Mouse (Mus musculus) intestine, embryonic 16.5 days (tissue): ENCODE results near the gene Rcor3. TPM values are rescaled to one million over a fixed set of nuclear protein-coding genes. Genes with fewer than 3 reads are reported as not detected.

Source experiments
- ATAC-seq: fragments of 200-750 bp; cut with Nextera tagmentation; 2 replicates; pipeline ENCODE4 v1.8.0; 2017; ENCODE audit warnings: moderate TSS enrichment, moderate library complexity
- H3K27ac ChIP-seq: fragments of 300-500 bp; sonication (generic); 2 replicates; pipeline ENCODE4 v1.5.1; 2014; ENCODE audit warnings: mild to moderate bottlenecking, low read length
- H3K27me3 ChIP-seq: fragments of 300-500 bp; sonication (generic); replicated peaks from 2 replicates; pipeline ENCODE4 v1.6.1; 2014; ENCODE audit warnings: low read length, control low read depth, mixed read lengths; ENCODE audit not compliant: control insufficient read depth, insufficient read depth
- H3K36me3 ChIP-seq: fragments of 300-500 bp; sonication (generic); 2 replicates; pipeline ENCODE4 v1.6.1; 2014; ENCODE audit warnings: low read length, control low read depth; ENCODE audit not compliant: control insufficient read depth, insufficient read depth
- H3K4me1 ChIP-seq: fragments of 300-500 bp; sonication (generic); 2 replicates; pipeline ENCODE4 v1.6.1; 2014; ENCODE audit warnings: low read length, control low read depth, mixed read lengths; ENCODE audit not compliant: control insufficient read depth, insufficient read depth
- H3K4me2 ChIP-seq: fragments of 300-500 bp; sonication (generic); 2 replicates; pipeline ENCODE4 v1.6.1; 2014; ENCODE audit warnings: low read depth, low read length, control low read depth
- H3K4me3 ChIP-seq: fragments of 300-500 bp; sonication (generic); 2 replicates; pipeline ENCODE4 v1.5.1; 2014; ENCODE audit warnings: mild to moderate bottlenecking, low read length
- H3K9ac ChIP-seq: fragments of 300-500 bp; sonication (generic); 2 replicates; pipeline ENCODE4 v1.6.1; 2014; ENCODE audit warnings: low read depth, low read length
- H3K9me3 ChIP-seq: fragments of 300-500 bp; sonication (generic); 2 replicates; pipeline ENCODE4 v1.6.1; 2016; ENCODE audit warnings: low read length, control low read depth; ENCODE audit not compliant: control insufficient read depth
- WGBS: fragments of 180-500 bp; shearing (Covaris S2); extraction: QIAGEN DNeasy Blood & Tissue Kit; methylation state at CpG from one replicate; pipeline ENCODE4 v1.1.7; 2014; 5-methylcytosine and 5-hydroxymethylcytosine counted together
- polyA plus RNA-seq: library from polyadenylated mRNA; unstranded; fragments of >200 nt; fragmentation: Nextera tagmentation; extraction: Ambion mirVana; gene quantifications from 2 replicates; pipeline ENCODE4 v1.2.1, GENCODE M21; 2015

The Rcor3 gene
- polyA plus RNA-seq, 1 experiment from 2014 or later = 22.3 TPM

DNA sequence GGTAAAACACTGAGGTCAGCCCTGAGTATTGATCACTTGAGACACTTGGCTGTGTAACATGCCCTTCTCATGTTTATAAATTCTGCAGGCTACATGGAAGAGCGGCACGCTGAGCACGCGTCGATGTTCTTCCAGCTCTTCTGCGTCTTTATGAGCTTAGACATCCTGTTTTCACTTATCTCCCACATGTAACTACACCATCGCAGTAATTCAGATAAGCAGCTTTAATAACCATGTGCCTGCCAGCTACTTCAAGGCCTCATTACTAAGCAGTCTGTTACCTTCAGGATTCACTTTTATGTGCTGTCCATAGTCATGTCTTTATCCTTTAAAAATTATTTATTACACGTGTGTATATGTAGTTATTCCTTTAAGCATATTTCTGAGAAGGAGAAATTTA is 9.5 kb downstream of the Rcor3 start:
- Histone ChIP-seq H3K9me3 (no peaks in the 10 kb centered on the region), H3K9ac (no peak overlapping the region), H3K4me2 (no peak overlapping the region), H3K4me3 (no peak overlapping the region), H3K27ac (no peak overlapping the region), H3K4me1 (no peaks in the 10 kb centered on the region), H3K36me3 (peaks cover 5% of the 10 kb centered on the region), H3K27me3 (no peaks in the 10 kb centered on the region)
- ATAC-seq = no peak
- 90% methylated on average over 8 of the region's 8 CpGs for WGBS

DNA sequence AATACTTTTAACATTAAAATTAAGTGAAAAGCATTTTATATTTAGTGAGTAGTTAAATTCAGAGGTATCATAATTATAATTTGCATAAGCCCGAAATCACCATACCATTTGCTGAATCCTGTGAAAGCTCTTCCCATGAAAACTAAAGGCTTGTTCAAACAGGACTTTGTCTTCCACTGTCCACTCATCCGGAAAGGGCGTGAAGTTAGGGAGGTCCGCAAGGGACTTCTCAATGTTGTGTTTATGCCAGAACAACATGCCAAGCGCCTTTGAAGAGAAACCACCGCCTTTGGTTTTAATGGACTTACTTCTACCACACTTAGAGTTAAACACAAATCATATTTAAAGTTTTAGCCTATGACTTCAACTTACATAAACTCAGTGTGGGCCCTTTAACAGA is 12.1 kb downstream of the Rcor3 start:
- 92% methylated on average over 6 of the region's 6 CpGs for WGBS
- Histone ChIP-seq H3K9me3 (no peaks in the 10 kb centered on the region), H3K27me3 (no peaks in the 10 kb centered on the region), H3K27ac (no peak overlapping the region), H3K36me3 (peaks cover 5% of the 10 kb centered on the region), H3K9ac (no peak overlapping the region), H3K4me1 (no peaks in the 10 kb centered on the region), H3K4me3 (no peak overlapping the region), H3K4me2 (no peak overlapping the region)
- ATAC-seq = no peak

DNA sequence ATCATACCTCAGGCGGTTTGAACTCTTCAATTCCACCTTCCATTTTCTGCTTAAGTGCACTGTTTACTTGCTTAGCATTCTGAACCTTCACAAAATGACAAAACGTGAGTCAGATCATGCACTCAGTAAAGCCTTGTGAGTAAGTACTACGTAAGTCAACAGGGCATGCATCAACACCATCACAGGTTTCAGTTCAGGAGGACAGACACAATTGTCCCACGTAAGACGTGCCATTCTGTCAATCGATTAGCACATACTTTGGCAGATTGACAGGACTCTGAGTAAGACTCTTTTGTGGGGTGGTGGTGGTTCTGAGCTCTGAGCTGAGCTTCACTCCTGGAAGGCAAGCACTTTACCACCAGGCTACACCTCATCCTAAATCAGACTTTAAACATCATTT is 21.6 kb downstream of the Rcor3 start:
- Histone ChIP-seq H3K9ac (no peak overlapping the region), H3K27me3 (no peaks in the 10 kb centered on the region), H3K4me2 (no peak overlapping the region), H3K4me1 (no peaks in the 10 kb centered on the region), H3K36me3 (peaks cover 10% of the 10 kb centered on the region; the same call in 1 of the 2 replicates), H3K4me3 (no peak overlapping the region), H3K9me3 (no peaks in the 10 kb centered on the region), H3K27ac (no peak overlapping the region)
- 93% methylated on average over 6 of the region's 6 CpGs for WGBS
- ATAC-seq = no peak

DNA sequence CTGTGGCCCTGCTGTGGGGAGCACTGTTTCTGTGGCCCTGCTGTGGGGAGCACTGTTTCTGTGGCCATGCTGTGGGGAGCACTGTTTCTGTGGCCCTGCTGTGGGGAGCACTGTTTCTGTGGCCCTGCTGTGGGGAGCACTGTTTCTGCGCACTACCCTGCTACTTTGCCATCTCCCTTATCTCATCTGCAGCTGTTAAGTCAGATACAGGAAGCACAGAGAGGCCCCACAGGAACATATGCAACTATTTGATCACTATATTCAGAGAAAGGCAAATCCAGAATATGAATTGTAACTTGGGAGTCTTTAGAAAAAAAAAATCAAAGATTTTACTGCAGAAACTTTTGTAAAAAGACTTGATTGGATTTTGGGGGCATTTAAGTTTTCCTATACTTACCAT is 22.5 kb downstream of the Rcor3 start:
- WGBS = 86% methylated on average over 1 of the region's 1 CpGs
- no peaks in the 10 kb centered on the region for H3K9me3 ChIP-seq
- H3K4me1 ChIP-seq = no peaks in the 10 kb centered on the region
- no peak overlapping the region for H3K4me3 ChIP-seq
- no peak overlapping the region for H3K4me2 ChIP-seq
- no peaks in the 10 kb centered on the region for H3K27me3 ChIP-seq
- H3K9ac ChIP-seq = no peak overlapping the region
- peaks cover 14% of the 10 kb centered on the region; the same call in 1 of the 2 replicates for H3K36me3 ChIP-seq
- no peak for ATAC-seq
- H3K27ac ChIP-seq = no peak overlapping the region

DNA sequence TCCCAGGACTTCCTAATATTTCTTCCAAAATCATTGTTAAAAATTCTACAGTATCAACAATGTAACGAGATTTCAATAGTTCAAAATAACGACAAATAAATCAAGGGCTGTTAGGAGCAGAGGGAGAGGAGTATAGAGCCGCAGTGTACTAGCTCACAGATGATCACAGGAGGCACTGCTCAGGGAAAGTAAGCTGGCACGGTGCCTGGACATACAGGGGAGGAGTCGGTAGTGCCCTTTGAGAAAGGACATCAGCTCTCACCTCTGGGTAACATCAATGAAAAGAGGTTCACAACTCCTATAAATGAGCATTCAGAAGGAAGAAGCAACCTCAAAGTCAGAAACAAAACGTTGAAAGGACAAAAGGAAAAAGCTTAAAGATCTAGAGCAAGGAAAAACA is 28.7 kb downstream of the Rcor3 start:
- H3K9ac ChIP-seq = no peak overlapping the region
- ATAC-seq = no peak
- no peak overlapping the region for H3K4me2 ChIP-seq
- H3K36me3 ChIP-seq = peaks cover 9% of the 10 kb centered on the region; the same call in 1 of the 2 replicates
- peaks cover 3% of the 10 kb centered on the region; the same call in 1 of the 2 replicates for H3K4me1 ChIP-seq
- WGBS = 65% methylated on average over 6 of the region's 6 CpGs
- H3K4me3 ChIP-seq = no peak overlapping the region
- H3K9me3 ChIP-seq = no peaks in the 10 kb centered on the region
- no peaks in the 10 kb centered on the region for H3K27me3 ChIP-seq
- no peak overlapping the region for H3K27ac ChIP-seq

DNA sequence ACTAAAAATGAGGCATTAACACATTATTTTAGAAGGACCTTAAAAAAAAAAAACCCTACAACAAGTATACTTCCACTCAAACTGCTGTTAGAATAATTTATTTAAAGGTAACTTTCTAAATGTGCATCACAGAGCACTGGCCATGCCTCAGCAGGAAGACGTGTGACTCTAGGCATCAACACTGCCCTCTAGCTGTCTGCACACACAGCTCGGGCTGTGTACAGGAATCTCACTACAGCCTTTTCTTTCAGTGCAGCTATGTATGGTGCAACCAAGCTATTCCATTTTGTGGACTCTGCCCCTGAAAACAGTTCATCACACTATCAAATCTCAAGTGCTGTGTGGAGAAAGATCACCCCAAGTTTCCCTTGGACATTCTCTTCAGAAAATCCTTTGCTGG is 30.5 kb downstream of the Rcor3 start:
- WGBS = 24% methylated on average over 2 of the region's 2 CpGs
- Histone ChIP-seq H3K9me3 (no peaks in the 10 kb centered on the region), H3K4me2 (no peak overlapping the region), H3K9ac (no peak overlapping the region), H3K27me3 (no peaks in the 10 kb centered on the region), H3K4me1 (peaks cover 7% of the 10 kb centered on the region; the same call in 1 of the 2 replicates), H3K36me3 (peaks cover 9% of the 10 kb centered on the region; the same call in 1 of the 2 replicates), H3K27ac (no peak overlapping the region), H3K4me3 (no peak overlapping the region)
- peak; percentile 88 for ATAC-seq

DNA sequence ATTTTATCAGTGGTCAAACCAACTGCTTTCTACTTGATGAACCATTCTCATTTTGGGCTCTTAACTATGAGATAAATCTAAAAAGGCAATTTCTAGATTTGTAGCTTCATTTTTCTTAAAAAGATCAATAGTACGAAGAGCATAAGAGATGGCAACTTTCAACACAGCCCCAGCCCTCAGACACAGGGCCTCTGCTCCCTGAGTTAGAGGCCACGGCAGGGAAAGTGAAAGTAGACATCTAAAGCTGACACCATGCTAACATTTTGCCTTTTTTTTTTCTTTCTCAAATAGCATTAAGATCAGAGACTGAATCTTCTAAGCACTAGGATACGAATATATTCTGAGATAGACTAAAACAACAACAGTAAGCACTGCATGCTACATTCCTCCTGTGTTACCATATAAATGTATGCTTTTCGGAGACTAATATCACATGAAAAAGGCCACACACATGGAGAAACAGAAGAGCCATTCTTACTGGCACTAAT is 31.9 kb downstream of the Rcor3 start:
- no peaks in the 10 kb centered on the region for H3K27me3 ChIP-seq
- no peak for ATAC-seq
- 85% methylated on average over 4 of the region's 4 CpGs for WGBS
- H3K4me3 ChIP-seq = no peak overlapping the region
- no peaks in the 10 kb centered on the region for H3K9me3 ChIP-seq
- no peak overlapping the region for H3K4me2 ChIP-seq
- H3K36me3 ChIP-seq = peaks cover 9% of the 10 kb centered on the region; the same call in 1 of the 2 replicates
- H3K9ac ChIP-seq = no peak overlapping the region
- H3K4me1 ChIP-seq = peaks cover 7% of the 10 kb centered on the region; the same call in 1 of the 2 replicates
- H3K27ac ChIP-seq = no peak overlapping the region

DNA sequence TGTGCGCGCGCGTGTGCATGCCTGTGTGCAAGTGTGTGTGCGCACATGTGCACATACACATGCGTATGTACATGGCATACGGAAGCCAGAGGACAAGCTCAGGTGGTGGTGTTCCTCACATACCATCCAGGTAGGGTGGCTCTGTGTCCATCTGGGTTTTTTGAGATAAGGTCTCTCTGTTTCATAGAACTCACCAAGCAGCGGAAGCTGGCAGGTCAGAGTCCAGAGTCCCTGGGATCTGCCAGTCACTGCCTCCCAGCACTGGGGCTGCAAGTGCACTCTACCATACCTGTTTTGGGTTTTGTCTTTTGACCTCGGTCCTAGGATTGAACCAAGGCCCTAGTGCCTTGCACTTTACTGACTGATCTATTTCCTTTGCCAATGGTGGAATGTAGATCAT is 33.8 kb downstream of the Rcor3 start:
- Histone ChIP-seq H3K9me3 (no peaks in the 10 kb centered on the region), H3K27me3 (no peaks in the 10 kb centered on the region), H3K9ac (no peak overlapping the region), H3K27ac (no peak overlapping the region), H3K4me1 (peaks cover 7% of the 10 kb centered on the region; the same call in 1 of the 2 replicates), H3K36me3 (peaks cover 2% of the 10 kb centered on the region; the same call in 1 of the 2 replicates), H3K4me3 (no peak overlapping the region), H3K4me2 (no peak overlapping the region)
- WGBS = 93% methylated on average over 9 of the region's 9 CpGs
- ATAC-seq = peak; percentile 57

DNA sequence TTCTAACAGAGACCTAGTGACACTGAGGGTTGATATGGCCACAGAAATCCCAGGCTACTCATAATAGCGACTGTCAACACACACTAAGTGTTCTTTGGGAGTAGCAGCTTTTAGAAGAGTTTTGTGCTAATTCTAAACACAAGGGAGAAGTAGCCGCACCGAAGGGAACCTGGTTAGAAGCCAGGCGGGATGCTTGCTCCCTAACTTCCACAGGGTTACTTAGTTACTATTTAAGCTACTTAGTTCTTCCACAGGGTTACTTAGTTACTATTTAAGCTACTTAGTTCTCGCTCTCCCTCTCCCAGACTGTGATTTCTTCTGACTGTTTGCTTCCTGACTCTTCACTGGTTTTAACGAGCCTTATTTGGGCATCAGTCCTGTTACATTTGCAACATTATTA is 34.7 kb downstream of the Rcor3 start:
- H3K27ac ChIP-seq = no peak overlapping the region
- peaks cover 2% of the 10 kb centered on the region; the same call in 1 of the 2 replicates for H3K36me3 ChIP-seq
- no peak overlapping the region for H3K4me3 ChIP-seq
- peaks cover 7% of the 10 kb centered on the region; the same call in 1 of the 2 replicates for H3K4me1 ChIP-seq
- no peak overlapping the region for H3K9ac ChIP-seq
- ATAC-seq = no peak
- no peak overlapping the region for H3K4me2 ChIP-seq
- H3K9me3 ChIP-seq = no peaks in the 10 kb centered on the region
- no peaks in the 10 kb centered on the region for H3K27me3 ChIP-seq
- 79% methylated on average over 6 of the region's 6 CpGs for WGBS

DNA sequence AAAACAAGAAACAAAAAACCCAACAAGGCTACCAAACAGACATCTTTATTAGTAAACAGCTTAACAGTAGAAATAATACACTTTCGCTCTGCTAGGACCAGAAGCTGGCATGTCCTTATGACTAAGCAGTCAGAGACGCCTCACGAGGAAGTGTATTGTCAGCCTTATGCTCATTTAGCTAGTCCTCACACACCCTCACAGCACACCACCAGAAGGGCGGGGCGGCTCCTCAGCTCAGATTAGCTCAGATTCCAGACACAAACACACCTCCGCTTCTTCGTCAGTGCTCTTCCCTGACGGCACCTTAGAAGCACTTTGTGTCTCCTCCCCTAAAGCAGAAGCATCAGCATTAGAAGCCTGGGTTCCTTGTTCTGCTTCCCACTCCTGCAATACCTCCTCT is 36.5 kb downstream of the Rcor3 start:
- H3K9ac ChIP-seq = no peak overlapping the region
- 64% methylated on average over 8 of the region's 8 CpGs for WGBS
- peaks cover 7% of the 10 kb centered on the region; the same call in 1 of the 2 replicates for H3K4me1 ChIP-seq
- ATAC-seq = peak; percentile 74
- no peaks in the 10 kb centered on the region for H3K9me3 ChIP-seq
- H3K27me3 ChIP-seq = no peaks in the 10 kb centered on the region
- H3K36me3 ChIP-seq = peaks cover 2% of the 10 kb centered on the region; the same call in 1 of the 2 replicates
- no peak overlapping the region for H3K27ac ChIP-seq
- H3K4me2 ChIP-seq = no peak overlapping the region
- no peak overlapping the region for H3K4me3 ChIP-seq
